Mouse (Mus musculus) hindbrain, embryonic 16.5 days (tissue): ENCODE data around the gene Morn2. TPM values are rescaled to one million over a fixed set of nuclear protein-coding genes. Genes with fewer than 3 reads are reported as not detected.

ENCODE experiments used
- ATAC-seq: fragments of 200-750 bp; cut with Nextera tagmentation; 2 replicates; pipeline ENCODE4 v1.8.0; 2017; ENCODE audit warnings: moderate TSS enrichment, moderate library complexity
- H3K27ac ChIP-seq: fragments of 300-500 bp; sonication (generic); 2 replicates; pipeline ENCODE4 v1.5.1; 2014; ENCODE audit warnings: low read depth, mild to moderate bottlenecking, control low read depth, low read length, moderate library complexity
- H3K27me3 ChIP-seq: fragments of 300-500 bp; sonication (generic); replicated peaks from 2 replicates; pipeline ENCODE4 v1.6.1; 2014; ENCODE audit warnings: low read length; ENCODE audit not compliant: control insufficient read depth, insufficient read depth
- H3K36me3 ChIP-seq: fragments of 300-500 bp; sonication (generic); 2 replicates; pipeline ENCODE4 v1.6.1; 2014; ENCODE audit warnings: mild to moderate bottlenecking, low read length, moderate library complexity, mixed read lengths; ENCODE audit not compliant: control insufficient read depth, insufficient read depth
- H3K4me1 ChIP-seq: fragments of 300-500 bp; sonication (generic); 2 replicates; pipeline ENCODE4 v1.6.1; 2014; ENCODE audit warnings: low read depth, low read length; ENCODE audit not compliant: control insufficient read depth, insufficient read depth
- H3K4me2 ChIP-seq: fragments of 300-500 bp; sonication (generic); 2 replicates; pipeline ENCODE4 v1.6.1; 2014; ENCODE audit warnings: mild to moderate bottlenecking, low read length, control low read depth, moderate library complexity
- H3K4me3 ChIP-seq: fragments of 300-500 bp; sonication (generic); 2 replicates; pipeline ENCODE4 v1.5.1; 2014; ENCODE audit warnings: mild to moderate bottlenecking, low read length, control low read depth, moderate library complexity
- H3K9ac ChIP-seq: fragments of 300-500 bp; sonication (generic); 2 replicates; pipeline ENCODE4 v1.6.1; 2014; ENCODE audit warnings: low read depth, mild to moderate bottlenecking, control low read depth, low read length, moderate library complexity
- H3K9me3 ChIP-seq: fragments of 300-500 bp; sonication (generic); 2 replicates; pipeline ENCODE4 v1.6.1; 2014; ENCODE audit warnings: mild to moderate bottlenecking, low read length, moderate library complexity; ENCODE audit not compliant: control insufficient read depth
- WGBS: fragments of 180-500 bp; shearing (Covaris S2); extraction: QIAGEN DNeasy Blood & Tissue Kit; methylation state at CpG from one replicate; pipeline ENCODE4 v1.1.7; 2014; 5-methylcytosine and 5-hydroxymethylcytosine counted together
- polyA plus RNA-seq: library from polyadenylated mRNA; unstranded; fragments of >200 nt; fragmentation: Nextera tagmentation; extraction: Ambion mirVana; gene quantifications from 2 replicates; pipeline ENCODE4 v1.2.1, GENCODE M21; 2015

The Morn2 gene
- polyA plus RNA-seq, 1 experiment from 2014 or later, result 65.2 TPM

DNA sequence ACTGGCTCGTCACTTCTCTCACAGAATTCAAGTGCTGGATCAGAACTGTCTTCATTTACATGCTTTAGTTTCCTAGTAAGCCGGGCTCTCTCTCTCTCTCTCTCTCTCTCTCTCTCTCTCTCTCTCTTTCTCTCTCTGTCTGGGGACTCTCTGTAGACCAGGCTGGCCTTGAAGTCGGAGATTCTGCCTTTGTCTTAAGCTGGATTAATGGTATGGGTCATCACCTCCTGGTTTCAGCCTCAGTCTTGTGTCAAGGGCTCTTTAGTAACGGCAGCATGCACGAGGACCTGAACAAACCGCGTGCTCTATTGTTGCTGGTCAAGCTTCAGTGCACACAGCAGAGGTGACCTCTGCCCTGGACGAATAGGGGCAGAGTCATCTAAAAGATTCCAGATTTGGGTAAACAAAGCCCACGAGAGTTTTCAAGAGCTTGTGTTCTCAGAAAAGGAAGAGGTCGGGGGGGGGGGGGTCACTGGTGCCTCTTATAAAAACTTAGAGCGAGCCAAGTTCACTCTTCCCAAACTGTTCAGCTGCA, 56.7 kb downstream of the Morn2 start:
- no peak overlapping the region for H3K4me3 ChIP-seq
- no peak overlapping the region for H3K9ac ChIP-seq
- H3K4me2 ChIP-seq, result no peak overlapping the region
- no peaks in the 10 kb centered on the region for H3K9me3 ChIP-seq
- no peaks in the 10 kb centered on the region for H3K27me3 ChIP-seq
- no peak for ATAC-seq
- WGBS, result 17% methylated on average over 11 of the region's 11 CpGs
- no peaks in the 10 kb centered on the region for H3K36me3 ChIP-seq
- H3K4me1 ChIP-seq, result no peaks in the 10 kb centered on the region
- H3K27ac ChIP-seq, result no peak overlapping the region

Other genes with a start within 250 kb of the Morn2 start
- 46.2 and 48.0 TPM in 2 replicates for gene Hnrnpll, start 227.9 kb upstream of the Morn2 start, polyA plus RNA-seq
- gene Galm, start 162.7 kb upstream of the Morn2 start, polyA plus RNA-seq, result 2.8 and 3.7 TPM in 2 replicates
- gene Srsf7, start 82.9 kb upstream of the Morn2 start, polyA plus RNA-seq, result 356 and 367 TPM in 2 replicates
- 0.10 and 0.19 TPM in 2 replicates for gene Ttc39d, start 82.7 kb upstream of the Morn2 start, polyA plus RNA-seq
- gene Gemin6, start 65.8 kb upstream of the Morn2 start, polyA plus RNA-seq, result 20.0 and 20.8 TPM in 2 replicates
- gene Dhx57, start 273 bp downstream of the Morn2 start, polyA plus RNA-seq, result 47.4 and 54.1 TPM in 2 replicates
- 2.6 and 2.7 TPM in 2 replicates for gene Arhgef33, start 17.2 kb downstream of the Morn2 start, polyA plus RNA-seq
- gene Gm10190, start 83.3 kb downstream of the Morn2 start, polyA plus RNA-seq, result 1.3 and 2.5 TPM in 2 replicates
- 6.1 and 6.5 TPM in 2 replicates for gene Sos1, start 190.2 kb downstream of the Morn2 start, polyA plus RNA-seq